Mouse (Mus musculus): ENCODE measurements around the gene Gal3st2. TPM values are rescaled to one million over a fixed set of nuclear protein-coding genes. Genes with fewer than 3 reads are reported as not detected.
"Not testable (repeated sequence)": the region's sequence is repeated elsewhere in the genome, so short reads cannot be mapped to it uniquely, and the experiment has no call there.

The Gal3st2 gene
- polyA plus RNA-seq, 1 experiment = 0.14 TPM

DNA sequence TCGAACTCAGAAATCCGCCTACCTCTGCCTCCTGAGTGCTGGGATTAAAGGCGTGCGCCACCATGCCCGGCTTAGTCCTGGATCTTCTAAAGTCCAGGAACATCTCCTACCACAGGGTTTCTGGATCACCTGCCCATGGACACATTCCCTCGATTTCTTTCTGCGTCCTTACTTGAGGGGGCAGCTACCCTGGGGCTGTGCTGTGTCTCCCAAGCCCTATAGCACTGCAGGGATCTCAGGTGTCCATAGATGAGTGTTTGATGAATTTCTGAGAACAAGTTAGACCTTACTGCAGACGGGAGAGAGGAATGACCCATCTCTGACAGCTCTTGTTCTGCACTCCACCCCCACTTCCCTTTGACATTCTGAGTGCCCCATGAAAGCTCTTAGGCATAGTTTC is 23.8 kb upstream of the Gal3st2 start:
- Histone ChIP-seq H3K27me3 (ENCODE audit: control insufficient read depth, insufficient read depth, insufficient read length) (no peaks in the 10 kb centered on the region), H3ac (ENCODE audit: control insufficient read depth, insufficient read length) (no peak overlapping the region), H3K4me2 (ENCODE audit: low read depth) (no peak overlapping the region), H3K36me3 (ENCODE audit: control insufficient read depth, insufficient read depth) (no peaks in the 10 kb centered on the region), H3K4me3 (no peak overlapping the region), H3K79me2 (ENCODE audit: control insufficient read depth, insufficient read depth) (no peaks in the 10 kb centered on the region)
- no peak for TF ChIP-seq REST (IDR thresholded peaks at IDR 0.05; ENCODE audit: insufficient read depth, insufficient read length)
- TF ChIP-seq SRF (IDR thresholded peaks at IDR 0.05; ENCODE audit: control insufficient read depth, insufficient read length, low read depth) = no peak
- TF ChIP-seq MAX (IDR thresholded peaks at IDR 0.05; ENCODE audit: low read depth) = no peak
- no peak for TF ChIP-seq E2F4 (IDR thresholded peaks at IDR 0.05; ENCODE audit: insufficient read depth)
- no peak for TF ChIP-seq CEBPB (IDR thresholded peaks at IDR 0.05; ENCODE audit: insufficient read depth, poor library complexity, severe bottlenecking)
- TF ChIP-seq TCF12 (IDR thresholded peaks at IDR 0.05; ENCODE audit: insufficient read depth, poor library complexity, severe bottlenecking) = no peak
- TF ChIP-seq MYOG (IDR thresholded peaks at IDR 0.05; ENCODE audit: control insufficient read depth in 1 of 3, insufficient read depth in 1 of 3, insufficient read length in 2 of 3, low read depth in 2 of 3) = no peak
- TF ChIP-seq POLR2AphosphoS2 (IDR thresholded peaks at IDR 0.05; ENCODE audit: insufficient read length, low read depth) = no peak
- TF ChIP-seq MYOD1 (IDR thresholded peaks at IDR 0.05; ENCODE audit: control insufficient read depth in 1 of 3, insufficient read length in 2 of 3, low read depth in 2 of 3) = no peak

GRCm38 (mm10) chr1:93838569-93838968 is 22.5 kb upstream of the Gal3st2 start:
- H3K4me3 ChIP-seq; H3K27me3 ChIP-seq (ENCODE audit: control insufficient read depth, insufficient read depth, insufficient read length); H3ac ChIP-seq (ENCODE audit: control insufficient read depth, insufficient read length); H3K36me3 ChIP-seq (ENCODE audit: control insufficient read depth, insufficient read depth); H3K4me2 ChIP-seq (ENCODE audit: low read depth); H3K79me2 ChIP-seq (ENCODE audit: control insufficient read depth, insufficient read depth): not testable (repeated sequence)

DNA sequence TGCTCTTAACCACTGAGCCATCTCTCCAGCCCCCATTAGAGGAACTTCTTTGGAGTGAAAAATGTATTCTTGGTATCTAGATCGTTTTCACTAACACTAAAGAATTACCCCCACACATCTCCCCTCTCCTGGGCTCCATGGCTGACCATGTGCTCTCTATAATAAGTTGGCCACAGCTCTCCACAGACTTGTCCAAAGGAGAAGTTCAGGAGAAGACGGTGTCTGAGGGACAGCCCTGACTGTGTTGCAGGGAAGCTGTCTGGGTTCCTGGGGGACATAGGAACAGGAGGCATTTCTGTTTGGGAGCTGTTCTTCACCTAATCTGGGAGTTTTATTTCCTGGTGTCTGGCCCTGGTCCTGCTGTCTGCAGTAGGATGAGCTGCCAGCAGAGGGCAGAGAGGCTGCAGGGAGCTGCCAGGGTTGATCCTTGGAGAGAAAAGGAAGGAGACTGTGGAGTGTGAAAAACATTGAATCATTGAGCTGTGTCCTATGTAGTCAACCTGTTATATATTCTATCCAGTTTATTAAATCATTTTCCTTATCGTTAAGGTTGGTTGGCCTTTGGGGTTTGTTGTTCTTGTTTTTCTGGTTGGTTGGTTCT is 15.2 kb upstream of the Gal3st2 start:
- not testable (repeated sequence) for H3K79me2 ChIP-seq (ENCODE audit: control insufficient read depth, insufficient read depth); H3K4me2 ChIP-seq (ENCODE audit: low read depth); H3K36me3 ChIP-seq (ENCODE audit: control insufficient read depth, insufficient read depth); H3ac ChIP-seq (ENCODE audit: control insufficient read depth, insufficient read length); H3K27me3 ChIP-seq (ENCODE audit: control insufficient read depth, insufficient read depth, insufficient read length); H3K4me3 ChIP-seq

DNA sequence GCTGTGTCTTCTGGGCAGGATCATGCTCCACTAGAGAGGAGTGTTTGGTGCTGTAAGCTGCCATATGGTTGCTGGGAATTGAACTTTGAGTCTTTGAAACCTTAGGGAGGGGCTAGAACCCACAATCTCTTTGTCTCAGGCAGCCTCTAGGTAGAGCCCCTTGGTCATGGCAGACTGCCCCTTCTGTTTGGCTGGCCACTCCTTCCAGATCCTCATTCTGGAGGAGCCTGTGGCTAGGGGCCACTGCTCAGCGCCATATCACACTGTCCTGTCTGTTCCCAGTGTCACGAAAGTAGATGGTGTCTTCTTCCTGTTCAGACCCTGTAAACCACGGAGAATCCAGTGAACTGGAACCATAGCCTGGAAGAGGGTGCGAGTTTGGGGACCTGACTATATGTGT is 5.3 kb upstream of the Gal3st2 start:
- not testable (repeated sequence) for H3K4me2 ChIP-seq (ENCODE audit: low read depth); H3K4me3 ChIP-seq; H3K27me3 ChIP-seq (ENCODE audit: control insufficient read depth, insufficient read depth, insufficient read length); H3ac ChIP-seq (ENCODE audit: control insufficient read depth, insufficient read length); H3K36me3 ChIP-seq (ENCODE audit: control insufficient read depth, insufficient read depth); H3K79me2 ChIP-seq (ENCODE audit: control insufficient read depth, insufficient read depth)

DNA sequence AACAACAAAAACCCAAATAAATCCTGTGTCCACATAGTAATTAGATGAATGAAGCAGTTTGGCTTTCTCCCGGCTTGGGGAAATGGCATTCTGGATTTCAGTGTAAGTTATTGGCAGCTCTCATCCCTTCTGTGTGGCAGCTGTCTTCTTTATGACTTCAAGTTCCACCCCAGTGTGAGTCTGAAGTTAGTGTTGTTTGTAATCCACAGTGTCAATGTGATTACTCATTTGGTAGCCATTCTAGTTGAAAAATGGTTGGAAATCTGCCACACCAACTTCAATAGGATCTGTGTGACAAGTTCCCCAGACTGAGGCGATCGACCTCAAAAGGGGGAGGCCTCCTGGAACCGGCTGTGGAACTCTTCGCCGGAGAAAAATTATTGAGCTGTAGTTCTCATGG is 3.7 kb upstream of the Gal3st2 start:
- TF ChIP-seq MAX (IDR thresholded peaks at IDR 0.05; ENCODE audit: low read depth) = no peak
- TF ChIP-seq TCF12 (IDR thresholded peaks at IDR 0.05; ENCODE audit: insufficient read depth, poor library complexity, severe bottlenecking) = no peak
- TF ChIP-seq CEBPB (IDR thresholded peaks at IDR 0.05; ENCODE audit: insufficient read depth, poor library complexity, severe bottlenecking) = no peak
- no peak for TF ChIP-seq E2F4 (IDR thresholded peaks at IDR 0.05; ENCODE audit: insufficient read depth)
- TF ChIP-seq SRF (IDR thresholded peaks at IDR 0.05; ENCODE audit: control insufficient read depth, insufficient read length, low read depth) = no peak
- TF ChIP-seq MYOG (IDR thresholded peaks at IDR 0.05; ENCODE audit: control insufficient read depth in 1 of 3, insufficient read depth in 1 of 3, insufficient read length in 2 of 3, low read depth in 2 of 3) = no peak
- TF ChIP-seq USF1 (IDR thresholded peaks at IDR 0.05; ENCODE audit: low read depth) = no peak
- no peak for TF ChIP-seq TCF3 (IDR thresholded peaks at IDR 0.05; ENCODE audit: insufficient read length, low read depth)
- no peaks in the 10 kb centered on the region for H3K79me2 ChIP-seq (ENCODE audit: control insufficient read depth, insufficient read depth)

DNA sequence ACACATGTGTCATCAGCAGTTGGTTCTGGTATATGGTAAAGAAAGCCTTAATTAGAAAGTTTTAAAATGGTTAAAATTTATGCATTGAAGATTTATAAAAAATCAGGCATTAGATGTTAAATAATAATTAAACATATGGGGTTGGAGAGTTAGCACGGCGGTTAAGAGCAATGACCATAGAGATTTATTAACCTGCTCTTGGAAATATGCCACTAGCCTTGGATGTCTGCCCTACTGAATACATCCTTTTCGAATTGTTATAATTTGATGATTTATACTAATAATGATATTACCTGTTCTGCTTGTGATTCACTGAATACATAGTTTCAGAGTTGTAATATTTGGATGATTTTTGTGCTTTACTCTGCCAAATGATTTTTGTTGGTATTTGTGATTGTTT is 3.1 kb upstream of the Gal3st2 start:
- no peaks in the 10 kb centered on the region for H3K27me3 ChIP-seq (ENCODE audit: control insufficient read depth, insufficient read depth, insufficient read length)
- no peak for TF ChIP-seq POLR2AphosphoS2 (IDR thresholded peaks at IDR 0.05; ENCODE audit: insufficient read length, low read depth)
- TF ChIP-seq POLR2A (IDR thresholded peaks at IDR 0.05; ENCODE audit: insufficient read length, low read depth) = no peak
- no peak for TF ChIP-seq TCF3 (IDR thresholded peaks at IDR 0.05; ENCODE audit: insufficient read length, low read depth)
- no peak for TF ChIP-seq MYOG (IDR thresholded peaks at IDR 0.05; ENCODE audit: control insufficient read depth in 1 of 3, insufficient read depth in 1 of 3, insufficient read length in 2 of 3, low read depth in 2 of 3)
- TF ChIP-seq SRF (IDR thresholded peaks at IDR 0.05; ENCODE audit: control insufficient read depth, insufficient read length, low read depth) = no peak
- TF ChIP-seq MAX (IDR thresholded peaks at IDR 0.05; ENCODE audit: low read depth) = no peak
- no peak for TF ChIP-seq MYOD1 (IDR thresholded peaks at IDR 0.05; ENCODE audit: control insufficient read depth in 1 of 3, insufficient read length in 2 of 3, low read depth in 2 of 3)
- no peak for TF ChIP-seq REST (IDR thresholded peaks at IDR 0.05; ENCODE audit: insufficient read depth, insufficient read length)
- TF ChIP-seq TCF12 (IDR thresholded peaks at IDR 0.05; ENCODE audit: insufficient read depth, poor library complexity, severe bottlenecking) = no peak
- no peak for TF ChIP-seq USF1 (IDR thresholded peaks at IDR 0.05; ENCODE audit: low read depth)
- no peak for TF ChIP-seq E2F4 (IDR thresholded peaks at IDR 0.05; ENCODE audit: insufficient read depth)
- TF ChIP-seq CEBPB (IDR thresholded peaks at IDR 0.05; ENCODE audit: insufficient read depth, poor library complexity, severe bottlenecking) = no peak
- no peak overlapping the region for H3K4me2 ChIP-seq (ENCODE audit: low read depth)
- no peak overlapping the region for H3K4me3 ChIP-seq
- no peaks in the 10 kb centered on the region for H3K36me3 ChIP-seq (ENCODE audit: control insufficient read depth, insufficient read depth)
- no peak overlapping the region for H3ac ChIP-seq (ENCODE audit: control insufficient read depth, insufficient read length)
- no peaks in the 10 kb centered on the region for H3K79me2 ChIP-seq (ENCODE audit: control insufficient read depth, insufficient read depth)

More for the DNA sequence above, 3.7 kb upstream of the Gal3st2 start:
- Histone ChIP-seq H3K27me3 (ENCODE audit: control insufficient read depth, insufficient read depth, insufficient read length) (no peaks in the 10 kb centered on the region), H3K4me2 (ENCODE audit: low read depth) (no peak overlapping the region), H3ac (ENCODE audit: control insufficient read depth, insufficient read length) (no peak overlapping the region), H3K36me3 (ENCODE audit: control insufficient read depth, insufficient read depth) (no peaks in the 10 kb centered on the region), H3K4me3 (no peak overlapping the region)
